Mouse (Mus musculus) thymus, adult 2 months (tissue): ENCODE measurements around the gene Wdfy3.

Source experiments
- CTCF ChIP-seq: fragments of 200-500 bp; IDR thresholded peaks from 2 replicates; pipeline ENCODE4 v1.5.1; 2012; ENCODE audit warnings: mild to moderate bottlenecking, control low read depth, low read length, moderate library complexity, borderline replicate concordance; ENCODE audit not compliant: control insufficient read depth, poor library complexity, insufficient read depth; ENCODE audit errors: extremely low read depth
- POLR2A ChIP-seq: fragments of 200-500 bp; IDR thresholded peaks from 2 replicates; pipeline ENCODE4 v1.6.1; 2012; ENCODE audit warnings: mild to moderate bottlenecking, low read length, control low read depth, moderate library complexity; ENCODE audit not compliant: control insufficient read depth, poor library complexity, insufficient read depth; ENCODE audit errors: extremely low read depth

- no peak for TF ChIP-seq CTCF
- no peak for TF ChIP-seq POLR2A
Measured at GRCm38 (mm10) chr5:101825111-101825911, 244.4 kb downstream of the Wdfy3 start.
